Mouse (Mus musculus): ENCODE data around the gene Slc29a3. TPM values are rescaled to one million over a fixed set of nuclear protein-coding genes. Genes with fewer than 3 reads are reported as not detected.

Gene Slc29a3
- total and polyA plus RNA-seq, 3 experiments, result 3.9 to 5.6 (median 4.1) TPM

- WGBS, result 48% methylated on average over 10 of the region's 10 CpGs
- Histone ChIP-seq H3K4me3 (no peak overlapping the region), H3K27ac (peak overlapping the region; percentile 77), H3K36me3 (ENCODE audit: control insufficient read depth, insufficient read depth, low read length) (no peaks in the 10 kb centered on the region), H3K4me1 (ENCODE audit: control insufficient read depth, insufficient read depth, low read length) (peaks cover 15% of the 10 kb centered on the region), H3K9ac (ENCODE audit: low read depth, low read length) (no peak overlapping the region), H3K27me3 (ENCODE audit: control insufficient read depth, insufficient read depth, low read length) (no peaks in the 10 kb centered on the region), H3K79me2 (replicated peaks; ENCODE audit: control insufficient read depth, insufficient read depth, low read length) (no peaks in the 10 kb centered on the region)
- no peak for DNase-seq
- intact Hi-C loops (cut with DNase I), result no loop called here
- TF ChIP-seq EP300 (IDR thresholded peaks at IDR 0.05; ENCODE audit: insufficient read depth, low read depth, low read length), result no peak
- TF ChIP-seq POLR2A (IDR thresholded peaks at IDR 0.05; ENCODE audit: insufficient read depth, low read depth, low read length), result no peak
- TF ChIP-seq CTCF (IDR thresholded peaks at IDR 0.05), result no peak
Measured at GRCm38 (mm10) chr10:60792365-60792764, 39.8 kb upstream of the Slc29a3 start.

GRCm38 (mm10) chr10:60790912-60791311 is 38.3 kb upstream of the Slc29a3 start:
- TF ChIP-seq EP300 (IDR thresholded peaks at IDR 0.05; ENCODE audit: insufficient read depth, low read depth, low read length), result no peak
- no peak for TF ChIP-seq POLR2A (IDR thresholded peaks at IDR 0.05; ENCODE audit: insufficient read depth, low read depth, low read length)
- TF ChIP-seq CTCF (IDR thresholded peaks at IDR 0.05), result no peak
- Histone ChIP-seq H3K4me1 (ENCODE audit: control insufficient read depth, insufficient read depth, low read length) (peaks cover 12% of the 10 kb centered on the region), H3K27me3 (ENCODE audit: control insufficient read depth, insufficient read depth, low read length) (no peaks in the 10 kb centered on the region), H3K79me2 (replicated peaks; ENCODE audit: control insufficient read depth, insufficient read depth, low read length) (no peaks in the 10 kb centered on the region), H3K9ac (ENCODE audit: low read depth, low read length) (no peak overlapping the region), H3K36me3 (ENCODE audit: control insufficient read depth, insufficient read depth, low read length) (no peaks in the 10 kb centered on the region), H3K27ac (no peak overlapping the region), H3K4me3 (no peak overlapping the region)
- DNase-seq, result no peak
- intact Hi-C loops (cut with DNase I), result no loop called here
- WGBS, result 92% methylated on average over 6 of the region's 6 CpGs

DNA sequence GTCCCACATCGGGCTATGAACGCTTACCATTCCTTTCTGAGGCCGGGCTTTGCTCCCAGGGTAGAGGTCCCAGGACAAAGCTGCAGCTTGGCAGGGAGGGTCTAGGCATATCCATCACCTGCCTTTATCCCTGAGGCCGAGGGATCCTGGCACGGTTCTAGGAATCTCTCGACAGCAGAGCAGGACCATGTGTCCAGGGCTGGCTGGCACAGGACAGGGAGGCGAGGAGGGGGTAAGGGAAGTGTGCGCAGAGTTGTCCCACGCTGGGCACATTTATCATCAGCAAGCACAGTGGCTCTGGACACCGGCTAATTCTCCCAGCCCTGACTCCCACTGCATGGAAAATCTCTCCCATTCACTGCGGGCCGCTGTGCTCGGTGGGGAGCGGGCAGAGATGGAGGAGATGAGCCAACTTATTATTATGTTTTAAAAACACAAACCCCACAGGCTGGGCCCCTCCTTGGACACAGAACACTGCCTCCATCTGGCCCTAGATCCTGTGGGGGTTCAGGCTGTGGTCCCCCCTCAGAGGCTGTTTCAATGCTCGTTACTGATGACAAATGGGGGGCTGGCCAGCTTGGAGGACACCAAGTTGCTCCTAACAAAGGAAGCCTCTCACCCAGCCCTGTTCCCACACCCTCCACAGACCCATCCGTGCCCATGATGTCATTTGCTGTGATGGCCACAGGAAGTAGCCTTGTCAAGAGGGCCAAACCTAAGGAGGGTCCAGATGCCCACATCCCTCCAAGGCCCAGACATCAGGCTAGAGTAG is 34.9 kb upstream of the Slc29a3 start:
- DNase-seq, result no peak
- Histone ChIP-seq H3K27ac (no peak overlapping the region), H3K79me2 (replicated peaks; ENCODE audit: control insufficient read depth, insufficient read depth, low read length) (no peaks in the 10 kb centered on the region; the same call in 1 of the 2 replicates), H3K4me1 (ENCODE audit: control insufficient read depth, insufficient read depth, low read length) (peaks cover 5% of the 10 kb centered on the region), H3K9ac (ENCODE audit: low read depth, low read length) (no peak overlapping the region), H3K36me3 (ENCODE audit: control insufficient read depth, insufficient read depth, low read length) (no peaks in the 10 kb centered on the region), H3K4me3 (no peak overlapping the region), H3K27me3 (ENCODE audit: control insufficient read depth, insufficient read depth, low read length) (no peaks in the 10 kb centered on the region)
- intact Hi-C loops (cut with DNase I), result no loop called here
- WGBS, result 80% methylated on average over 16 of the region's 16 CpGs
- TF ChIP-seq POLR2A (IDR thresholded peaks at IDR 0.05; ENCODE audit: insufficient read depth, low read depth, low read length) (no peak), EP300 (IDR thresholded peaks at IDR 0.05; ENCODE audit: insufficient read depth, low read depth, low read length) (no peak), CTCF (IDR thresholded peaks at IDR 0.05) (no peak)

DNA sequence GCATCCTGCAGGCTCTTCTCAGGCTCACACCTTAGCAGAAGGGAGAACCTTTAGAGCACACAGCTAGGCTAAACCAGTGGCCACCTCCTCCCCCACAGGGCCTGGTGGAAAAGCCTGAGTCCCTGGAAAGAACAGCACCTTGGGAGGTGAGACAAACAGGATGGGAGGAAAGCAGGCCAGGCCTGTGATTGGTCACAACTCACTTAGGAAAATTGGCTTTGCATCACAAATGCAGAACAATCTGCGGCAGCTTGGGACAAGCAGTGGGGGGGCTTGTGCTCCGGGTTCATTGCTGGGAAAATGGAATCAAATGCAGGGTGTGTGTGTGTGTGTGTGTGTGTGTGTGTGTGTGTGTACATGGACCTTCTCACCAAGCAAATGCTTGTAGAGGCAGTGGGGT is 31.0 kb upstream of the Slc29a3 start:
- H3K79me2 ChIP-seq (replicated peaks; ENCODE audit: control insufficient read depth, insufficient read depth, low read length), result no peaks in the 10 kb centered on the region; the same call in 1 of the 2 replicates
- H3K9ac ChIP-seq (ENCODE audit: low read depth, low read length), result no peak overlapping the region
- H3K4me1 ChIP-seq (ENCODE audit: control insufficient read depth, insufficient read depth, low read length), result no peaks in the 10 kb centered on the region
- H3K36me3 ChIP-seq (ENCODE audit: control insufficient read depth, insufficient read depth, low read length), result no peaks in the 10 kb centered on the region
- no peaks in the 10 kb centered on the region for H3K27me3 ChIP-seq (ENCODE audit: control insufficient read depth, insufficient read depth, low read length)
- H3K27ac ChIP-seq, result no peak overlapping the region
- intact Hi-C loops (cut with DNase I), result no loop called here
- 46% methylated on average over 2 of the region's 2 CpGs for WGBS
- no peak for DNase-seq
- H3K4me3 ChIP-seq, result no peak overlapping the region
- TF ChIP-seq POLR2A (IDR thresholded peaks at IDR 0.05; ENCODE audit: insufficient read depth, low read depth, low read length) (no peak), CTCF (IDR thresholded peaks at IDR 0.05) (no peak), EP300 (IDR thresholded peaks at IDR 0.05; ENCODE audit: insufficient read depth, low read depth, low read length) (no peak)

GRCm38 (mm10) chr10:60779628-60780027 is 27.0 kb upstream of the Slc29a3 start:
- Histone ChIP-seq H3K4me1 (ENCODE audit: control insufficient read depth, insufficient read depth, low read length) (no peaks in the 10 kb centered on the region), H3K27me3 (ENCODE audit: control insufficient read depth, insufficient read depth, low read length) (no peaks in the 10 kb centered on the region), H3K9ac (ENCODE audit: low read depth, low read length) (no peak overlapping the region), H3K36me3 (ENCODE audit: control insufficient read depth, insufficient read depth, low read length) (no peaks in the 10 kb centered on the region), H3K4me3 (no peak overlapping the region), H3K79me2 (replicated peaks; ENCODE audit: control insufficient read depth, insufficient read depth, low read length) (no peaks in the 10 kb centered on the region), H3K27ac (no peak overlapping the region)
- TF ChIP-seq CTCF (IDR thresholded peaks at IDR 0.05), result peak; percentile 100
- TF ChIP-seq POLR2A (IDR thresholded peaks at IDR 0.05; ENCODE audit: insufficient read depth, low read depth, low read length), result no peak
- TF ChIP-seq EP300 (IDR thresholded peaks at IDR 0.05; ENCODE audit: insufficient read depth, low read depth, low read length), result peak; percentile 77; the same call in 1 of the 2 replicates
- intact Hi-C loops (cut with DNase I), result loop anchor here (1.0 to 5.0 kb wide), 3 partner anchors 56 to 289 kb away; no protein-coding TSS in a partner anchor
- WGBS, result 11% methylated on average over 9 of the region's 9 CpGs
- peak; percentile 76 to 87 for DNase-seq

DNA sequence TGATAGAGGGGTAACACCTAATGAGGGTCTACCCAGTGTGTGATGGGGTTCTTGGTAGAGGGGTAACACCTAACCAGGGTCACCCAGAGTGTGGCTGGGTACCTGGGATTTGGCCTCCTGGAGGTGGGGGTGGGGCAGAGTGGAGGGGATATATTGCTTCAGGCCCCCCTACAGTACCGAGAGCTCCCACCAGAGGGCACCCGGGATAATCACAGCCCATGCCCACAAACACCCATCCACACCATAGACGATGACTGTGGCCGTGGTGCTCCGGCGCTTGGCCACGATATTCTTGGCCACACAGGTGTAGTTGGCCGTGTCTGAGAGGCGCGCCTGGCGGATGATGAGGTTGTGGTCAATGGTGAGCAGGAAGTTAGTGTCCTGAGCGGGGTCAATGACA is 25.9 kb upstream of the Slc29a3 start:
- Histone ChIP-seq H3K27me3 (ENCODE audit: control insufficient read depth, insufficient read depth, low read length) (no peaks in the 10 kb centered on the region), H3K36me3 (ENCODE audit: control insufficient read depth, insufficient read depth, low read length) (no peaks in the 10 kb centered on the region), H3K27ac (no peak overlapping the region), H3K4me1 (ENCODE audit: control insufficient read depth, insufficient read depth, low read length) (no peaks in the 10 kb centered on the region), H3K4me3 (no peak overlapping the region), H3K9ac (ENCODE audit: low read depth, low read length) (no peak overlapping the region), H3K79me2 (replicated peaks; ENCODE audit: control insufficient read depth, insufficient read depth, low read length) (no peaks in the 10 kb centered on the region)
- WGBS, result 60% methylated on average over 12 of the region's 12 CpGs
- DNase-seq, result peak in 1 of 2 experiments; percentile 49
- intact Hi-C loops (cut with DNase I), result loop anchor here (1.0 to 5.0 kb wide), 3 partner anchors 209 to 290 kb away; no protein-coding TSS in a partner anchor
- peak; percentile 74 for TF ChIP-seq CTCF (IDR thresholded peaks at IDR 0.05)
- TF ChIP-seq POLR2A (IDR thresholded peaks at IDR 0.05; ENCODE audit: insufficient read depth, low read depth, low read length), result no peak

Data from heart, adult 2 months (tissue).